Mouse (Mus musculus) cerebellum, adult 11 months (tissue): Measurements from ENCODE around the gene Gm20823.
"Not testable (repeated sequence)": the region's sequence is repeated elsewhere in the genome, so short reads cannot be mapped to it uniquely, and the experiment has no call there.

Source experiments
- DNase-seq: peaks from one replicate; pipeline ENCODE4 v3.0.0; 2022

Gm20823 gene

GRCm38 (mm10) chrY:62464745-62465144, at the start of gene Gm20823:
Gene Gm20823 (minus strand): TSS chrY:62464845.
- DNase-seq = not testable (repeated sequence)
